Mouse (Mus musculus): ENCODE measurements around the gene Gm11032.

GRCm38 (mm10) chr11:4641185-4641584, 21.3 kb downstream of the Gm11032 start:
- TF ChIP-seq FLI1 (IDR thresholded peaks at IDR 0.05; ENCODE audit: low read length), result no peak
- no peak for TF ChIP-seq GATA1 (IDR thresholded peaks at IDR 0.05; ENCODE audit: borderline replicate concordance, low read length)
